Mouse (Mus musculus): Measurements from ENCODE around the gene Acadl.

Acadl gene

DNA sequence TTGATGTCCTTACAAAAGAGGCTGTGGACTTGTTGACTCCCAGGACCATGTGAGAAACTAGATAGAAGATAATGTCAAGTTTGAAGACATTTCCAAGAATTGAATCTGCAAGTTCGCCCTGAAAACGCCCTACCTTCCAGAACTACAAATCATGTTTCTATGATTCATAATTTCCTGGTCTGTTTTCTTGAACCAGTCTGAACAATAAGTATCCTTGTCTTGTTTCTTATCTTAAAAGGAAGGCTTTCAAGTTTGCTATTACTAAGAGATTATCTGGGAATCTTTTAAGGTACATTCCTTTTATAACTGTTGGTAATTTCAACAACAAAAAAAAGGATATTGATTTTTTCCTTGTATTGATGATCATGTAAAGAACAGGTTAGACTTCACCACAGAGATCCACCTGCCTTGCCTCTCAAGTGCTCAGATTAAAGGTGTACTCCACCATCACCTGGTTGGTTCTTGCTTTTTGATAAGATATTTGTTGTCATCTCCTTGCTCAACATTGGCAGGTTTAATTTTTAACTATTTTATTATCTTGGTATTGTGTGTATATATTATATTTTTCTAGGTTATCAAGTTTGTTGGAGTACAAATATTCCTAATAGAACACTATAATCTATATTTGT, 70.1 kb downstream of the Acadl start:
- no peak for DNase-seq (ENCODE audit: low read depth in 2 of 2, low spot score in 2 of 2)

DNA sequence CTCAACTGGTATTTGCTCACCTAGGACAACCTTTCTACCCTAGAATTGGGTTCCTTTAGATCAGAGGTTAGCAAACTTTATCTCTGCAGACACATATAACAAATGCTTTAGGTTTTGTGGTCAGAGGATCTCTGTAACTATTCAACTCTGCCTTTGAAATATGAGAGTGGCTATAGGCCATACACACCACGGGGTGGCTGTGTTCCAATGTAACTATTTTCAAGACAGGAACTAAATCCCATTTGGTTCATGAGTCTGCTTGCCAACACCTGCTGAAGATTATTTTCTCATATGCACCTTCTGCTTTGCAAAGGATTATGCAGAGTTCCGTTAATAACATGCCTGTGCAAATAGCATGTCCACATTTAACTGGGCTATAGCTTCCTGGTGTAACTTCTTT, 80.8 kb downstream of the Acadl start:
- DNase-seq (ENCODE audit: low read depth in 2 of 2, low spot score in 2 of 2) = no peak

- DNase-seq (ENCODE audit: low read depth in 2 of 2, low spot score in 2 of 2) = no peak
These were observed 82.0 kb downstream of the Acadl start for GRCm38 (mm10) chr1:66781027-66781426.

All from CD8-positive naive resting alpha-beta T cell, adult 2 months (primary cell).